Mouse (Mus musculus): ENCODE data around the gene Nosip. TPM values are rescaled to one million over a fixed set of nuclear protein-coding genes. Genes with fewer than 3 reads are reported as not detected.

Nosip gene
- total and polyA plus RNA-seq, 2 experiments, result 22.8 to 35.8 TPM

DNA sequence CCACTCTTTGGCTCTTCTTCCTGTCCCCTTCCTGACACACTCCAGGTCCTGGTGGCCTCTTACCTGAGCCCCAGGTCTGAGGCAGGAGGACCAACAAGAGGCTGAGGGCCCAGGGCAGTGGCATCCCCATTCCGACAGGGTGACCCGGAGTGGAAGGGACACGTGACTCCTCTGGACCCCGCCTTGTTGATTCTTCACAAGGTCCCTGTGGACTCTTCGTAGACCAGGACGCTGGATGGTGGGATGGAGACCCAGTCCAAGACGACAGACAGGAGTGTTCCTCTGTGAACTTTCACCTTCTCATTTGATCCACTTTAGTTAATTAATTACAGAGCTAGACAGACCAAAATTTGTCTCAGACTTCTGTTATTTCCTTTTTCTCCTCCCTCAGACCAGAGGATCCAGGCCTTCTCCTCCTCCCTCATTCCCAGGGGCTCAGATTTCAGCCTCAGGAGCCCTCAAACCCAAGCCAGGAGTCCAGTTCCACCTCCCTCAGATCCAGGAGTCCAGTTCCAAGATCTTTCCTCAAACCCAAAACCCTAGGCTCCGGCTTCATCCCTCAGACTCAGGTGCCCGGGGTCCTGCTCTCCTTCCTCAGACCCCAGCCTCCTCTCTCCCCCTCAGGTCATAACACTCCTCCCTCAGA, 40.8 kb downstream of the Nosip start:
- peak; percentile 82 for DNase-seq (ENCODE audit: extremely low read depth, low read depth, low spot score)
- 6% methylated on average over 9 of the region's 9 CpGs for WGBS
- Histone ChIP-seq H3K36me3 (ENCODE audit: control insufficient read depth, insufficient read depth, low read length) (peaks cover 13% of the 10 kb centered on the region; the same call in 1 of the 2 replicates), H3K4me3 (ENCODE audit: insufficient read depth, low read depth, low read length) (peak overlapping the region; percentile 69), H3K4me1 (ENCODE audit: control insufficient read depth, insufficient read depth, low read length) (peaks cover 14% of the 10 kb centered on the region), H3K27ac (replicated peaks; ENCODE audit: insufficient read depth, low read depth, low read length) (peak overlapping the region; percentile 95), H3K9ac (ENCODE audit: low read depth, low read length) (peak overlapping the region; percentile 84), H3K27me3 (ENCODE audit: control insufficient read depth, insufficient read depth, low read length) (no peaks in the 10 kb centered on the region), H3K79me2 (ENCODE audit: control insufficient read depth, insufficient read depth, low read length) (no peaks in the 10 kb centered on the region)
- TF ChIP-seq POLR2A (IDR thresholded peaks at IDR 0.05; ENCODE audit: extremely low read depth, insufficient read depth, low read length), result no peak
- peak; percentile 22; the same call in 1 of the 2 replicates for TF ChIP-seq CTCF (IDR thresholded peaks at IDR 0.05; ENCODE audit: low read depth, low read length)

DNA sequence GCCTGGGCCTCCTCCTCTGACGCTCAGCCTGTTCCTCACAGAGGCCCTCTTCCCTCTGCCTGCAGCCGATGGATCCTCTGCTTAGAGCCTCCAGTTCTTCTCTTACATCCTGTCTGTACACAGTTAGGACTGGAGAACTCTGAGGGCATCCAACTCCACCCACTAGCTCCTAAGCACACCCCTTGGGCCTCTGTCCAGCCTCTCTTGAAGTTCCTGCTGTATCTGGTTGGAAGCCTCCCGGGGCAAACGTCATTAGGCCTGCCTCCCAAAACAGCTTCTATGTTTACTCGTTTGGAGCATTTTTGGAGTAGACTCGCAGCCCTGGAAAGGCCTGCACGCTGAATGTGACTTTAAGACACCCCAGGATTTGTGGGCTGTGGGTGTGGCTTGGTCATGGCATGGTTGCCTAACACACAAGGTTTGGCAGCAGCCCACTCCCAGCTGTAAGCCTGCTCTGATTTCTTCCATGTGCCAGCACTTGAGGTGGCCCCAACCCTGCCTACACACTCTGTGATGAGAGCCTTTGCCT, 41.5 kb downstream of the Nosip start, which contains the start of gene Fcgrt:
Gene Fcgrt (minus strand): TSS at position 200 of the 529 bp plus-strand sequence.
- Histone ChIP-seq H3K79me2 (ENCODE audit: control insufficient read depth, insufficient read depth, low read length) (no peaks in the 10 kb centered on the region), H3K27me3 (ENCODE audit: control insufficient read depth, insufficient read depth, low read length) (no peaks in the 10 kb centered on the region), H3K9ac (ENCODE audit: low read depth, low read length) (peak within 1 kb of the TSS; percentile 84), H3K27ac (replicated peaks; ENCODE audit: insufficient read depth, low read depth, low read length) (peak within 1 kb of the TSS; percentile 95), H3K4me3 (ENCODE audit: insufficient read depth, low read depth, low read length) (peak within 1 kb of the TSS; percentile 69), H3K36me3 (ENCODE audit: control insufficient read depth, insufficient read depth, low read length) (peaks cover 10% of the 10 kb centered on the region; the same call in 1 of the 2 replicates), H3K4me1 (ENCODE audit: control insufficient read depth, insufficient read depth, low read length) (peaks cover 14% of the 10 kb centered on the region)
- WGBS, result under 1% methylated on average over 7 of the region's 7 CpGs
- DNase-seq (ENCODE audit: extremely low read depth, low read depth, low spot score), result peak; percentile 100
- TF ChIP-seq CTCF (IDR thresholded peaks at IDR 0.05; ENCODE audit: low read depth, low read length) (no peak), POLR2A (IDR thresholded peaks at IDR 0.05; ENCODE audit: extremely low read depth, insufficient read depth, low read length) (peak; percentile 82)

DNA sequence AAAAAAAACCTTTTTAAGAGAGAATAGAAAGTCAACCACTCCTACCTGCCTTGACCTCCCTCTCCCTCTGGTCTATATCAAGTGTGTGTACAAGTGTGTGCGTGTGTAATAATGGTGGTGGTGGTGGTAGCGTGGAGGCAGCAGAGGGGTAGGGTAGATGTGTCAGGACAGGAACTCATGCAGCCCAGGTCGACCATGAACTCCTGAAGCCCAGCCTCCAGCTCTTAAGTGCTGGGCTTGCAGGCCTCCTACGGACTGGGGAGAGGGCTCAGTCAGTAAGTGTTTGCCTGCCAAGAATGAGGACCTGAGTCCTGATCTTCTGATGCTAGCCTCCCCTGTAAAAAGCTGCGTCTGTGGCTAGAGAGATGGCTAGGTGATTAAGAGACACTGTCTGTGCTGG, 42.7 kb downstream of the Nosip start:
- Histone ChIP-seq H3K9ac (ENCODE audit: low read depth, low read length) (no peak overlapping the region), H3K4me1 (ENCODE audit: control insufficient read depth, insufficient read depth, low read length) (peaks cover 14% of the 10 kb centered on the region), H3K36me3 (ENCODE audit: control insufficient read depth, insufficient read depth, low read length) (peaks cover 8% of the 10 kb centered on the region; the same call in 1 of the 2 replicates), H3K4me3 (ENCODE audit: insufficient read depth, low read depth, low read length) (no peak overlapping the region), H3K27me3 (ENCODE audit: control insufficient read depth, insufficient read depth, low read length) (no peaks in the 10 kb centered on the region), H3K27ac (replicated peaks; ENCODE audit: insufficient read depth, low read depth, low read length) (no peak overlapping the region), H3K79me2 (ENCODE audit: control insufficient read depth, insufficient read depth, low read length) (no peaks in the 10 kb centered on the region)
- 83% methylated on average over 5 of the region's 5 CpGs for WGBS
- TF ChIP-seq CTCF (IDR thresholded peaks at IDR 0.05; ENCODE audit: low read depth, low read length) (no peak), POLR2A (IDR thresholded peaks at IDR 0.05; ENCODE audit: extremely low read depth, insufficient read depth, low read length) (no peak)
- no peak for DNase-seq (ENCODE audit: extremely low read depth, low read depth, low spot score)

DNA sequence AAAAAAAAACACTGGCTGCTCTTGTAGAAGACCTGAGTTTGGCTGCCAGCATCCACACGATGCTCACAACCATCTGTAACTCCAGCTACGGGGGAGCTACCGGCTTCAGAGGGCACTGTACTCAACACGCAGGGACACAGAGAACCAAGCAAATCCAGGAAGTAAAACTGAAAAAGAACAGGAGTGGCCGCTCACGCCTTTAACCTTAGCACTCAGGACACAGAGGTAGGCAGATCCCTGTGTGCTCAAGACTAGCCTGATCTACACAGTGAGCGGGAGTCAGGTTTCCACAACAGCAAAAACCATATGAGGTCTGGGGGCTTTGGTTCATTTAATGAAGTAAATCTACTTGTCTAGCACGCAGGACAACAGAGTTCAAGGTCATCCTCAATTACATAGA, 43.3 kb downstream of the Nosip start:
- H3K27ac ChIP-seq (replicated peaks; ENCODE audit: insufficient read depth, low read depth, low read length), result no peak overlapping the region
- H3K4me1 ChIP-seq (ENCODE audit: control insufficient read depth, insufficient read depth, low read length), result peaks cover 14% of the 10 kb centered on the region
- DNase-seq (ENCODE audit: extremely low read depth, low read depth, low spot score), result no peak
- no peaks in the 10 kb centered on the region for H3K79me2 ChIP-seq (ENCODE audit: control insufficient read depth, insufficient read depth, low read length)
- no peak overlapping the region for H3K4me3 ChIP-seq (ENCODE audit: insufficient read depth, low read depth, low read length)
- H3K36me3 ChIP-seq (ENCODE audit: control insufficient read depth, insufficient read depth, low read length), result peaks cover 4% of the 10 kb centered on the region; the same call in 1 of the 2 replicates
- H3K27me3 ChIP-seq (ENCODE audit: control insufficient read depth, insufficient read depth, low read length), result no peaks in the 10 kb centered on the region
- no peak overlapping the region for H3K9ac ChIP-seq (ENCODE audit: low read depth, low read length)
- TF ChIP-seq POLR2A (IDR thresholded peaks at IDR 0.05; ENCODE audit: extremely low read depth, insufficient read depth, low read length) (no peak), CTCF (IDR thresholded peaks at IDR 0.05; ENCODE audit: low read depth, low read length) (no peak)
- 86% methylated on average over 8 of the region's 8 CpGs for WGBS

DNA sequence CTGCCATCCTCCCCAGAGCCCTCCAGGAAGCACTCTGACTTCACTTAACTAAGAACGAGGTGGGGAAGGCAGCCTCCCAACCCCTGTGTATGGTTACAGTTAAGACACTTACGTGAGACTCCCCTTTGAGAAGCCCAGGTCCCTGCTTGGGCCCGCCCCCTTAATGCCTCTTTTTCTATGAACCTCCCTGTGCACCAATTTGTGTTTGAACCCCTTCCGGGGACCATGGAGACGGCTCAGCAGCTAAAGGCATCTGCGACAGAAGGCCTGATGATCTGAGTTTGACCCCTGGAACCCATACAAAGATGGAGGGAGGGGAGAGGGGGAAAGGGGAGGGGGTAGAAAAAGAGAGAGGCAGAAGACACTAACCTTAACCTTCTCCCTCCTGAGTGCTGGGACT, 44.2 kb downstream of the Nosip start:
- WGBS, result 91% methylated on average over 6 of the region's 6 CpGs
- Histone ChIP-seq H3K4me3 (ENCODE audit: insufficient read depth, low read depth, low read length) (no peak overlapping the region), H3K27ac (replicated peaks; ENCODE audit: insufficient read depth, low read depth, low read length) (no peak overlapping the region), H3K9ac (ENCODE audit: low read depth, low read length) (no peak overlapping the region), H3K36me3 (ENCODE audit: control insufficient read depth, insufficient read depth, low read length) (peaks cover 2% of the 10 kb centered on the region; the same call in 1 of the 2 replicates), H3K79me2 (ENCODE audit: control insufficient read depth, insufficient read depth, low read length) (no peaks in the 10 kb centered on the region), H3K27me3 (ENCODE audit: control insufficient read depth, insufficient read depth, low read length) (no peaks in the 10 kb centered on the region), H3K4me1 (ENCODE audit: control insufficient read depth, insufficient read depth, low read length) (peaks cover 14% of the 10 kb centered on the region)
- TF ChIP-seq POLR2A (IDR thresholded peaks at IDR 0.05; ENCODE audit: extremely low read depth, insufficient read depth, low read length) (no peak), CTCF (IDR thresholded peaks at IDR 0.05; ENCODE audit: low read depth, low read length) (no peak)
- DNase-seq (ENCODE audit: extremely low read depth, low read depth, low spot score), result no peak
